Mouse (Mus musculus): ENCODE measurements around the gene Misp. TPM values are rescaled to one million over a fixed set of nuclear protein-coding genes. Genes with fewer than 3 reads are reported as not detected.

The Misp gene
- polyA plus RNA-seq, 1 experiment from 2014 or later: 1.2 TPM

- no peaks in the 10 kb centered on the region for H3K9me3 ChIP-seq
- no peak overlapping the region for H3K27ac ChIP-seq (replicated peaks)
- ATAC-seq (ENCODE audit: extremely low read depth, insufficient number of reproducible peaks, low FRiP score, low TSS enrichment): no peak
- H3K36me3 ChIP-seq: no peaks in the 10 kb centered on the region
- H3K4me2 ChIP-seq: no peak overlapping the region
- peaks cover 42% of the 10 kb centered on the region for H3K4me1 ChIP-seq
- no peaks in the 10 kb centered on the region for H3K27me3 ChIP-seq (replicated peaks)
- H3K4me3 ChIP-seq: no peak overlapping the region
- WGBS: 47% methylated on average over 5 of the region's 5 CpGs
- no peak overlapping the region for H3K9ac ChIP-seq
These were observed 25.8 kb downstream of the Misp start for GRCm38 (mm10) chr10:79846553-79846952.

GRCm38 (mm10) chr10:79849941-79850628 is 29.3 kb downstream of the Misp start:
- Histone ChIP-seq H3K9me3 (no peaks in the 10 kb centered on the region), H3K36me3 (no peaks in the 10 kb centered on the region), H3K9ac (no peak overlapping the region; the same call in 1 of the 2 replicates), H3K4me2 (no peak overlapping the region), H3K27me3 (replicated peaks) (no peaks in the 10 kb centered on the region), H3K4me3 (no peak overlapping the region), H3K27ac (replicated peaks) (0 out of 2 replicates have a peak overlapping the region, but pooled peaks have one; percentile 20), H3K4me1 (peaks cover 38% of the 10 kb centered on the region)
- WGBS: 77% methylated on average over 8 of the region's 8 CpGs
- ATAC-seq (ENCODE audit: extremely low read depth, insufficient number of reproducible peaks, low FRiP score, low TSS enrichment): no peak

- Histone ChIP-seq H3K4me2 (peak overlapping the region; percentile 93), H3K9me3 (no peaks in the 10 kb centered on the region), H3K36me3 (peaks cover 5% of the 10 kb centered on the region), H3K4me3 (no peak overlapping the region), H3K4me1 (peaks cover 45% of the 10 kb centered on the region), H3K27ac (replicated peaks) (peak overlapping the region; percentile 100), H3K9ac (peak overlapping the region; percentile 91), H3K27me3 (replicated peaks) (no peaks in the 10 kb centered on the region)
- no peak for ATAC-seq (ENCODE audit: extremely low read depth, insufficient number of reproducible peaks, low FRiP score, low TSS enrichment)
- WGBS: 77% methylated on average over 3 of the region's 3 CpGs
These were observed 30.9 kb downstream of the Misp start for GRCm38 (mm10) chr10:79851653-79852052.

GRCm38 (mm10) chr10:79852107-79852789 is 31.5 kb downstream of the Misp start:
- no peaks in the 10 kb centered on the region for H3K27me3 ChIP-seq (replicated peaks)
- 44% methylated on average over 9 of the region's 9 CpGs for WGBS
- peak overlapping the region; percentile 93 for H3K4me2 ChIP-seq
- H3K4me3 ChIP-seq: peak overlapping the region; percentile 83
- H3K4me1 ChIP-seq: peaks cover 49% of the 10 kb centered on the region
- peak overlapping the region; percentile 91 for H3K9ac ChIP-seq
- ATAC-seq (ENCODE audit: extremely low read depth, insufficient number of reproducible peaks, low FRiP score, low TSS enrichment): no peak
- H3K27ac ChIP-seq (replicated peaks): peak overlapping the region; percentile 100
- peaks cover 11% of the 10 kb centered on the region for H3K36me3 ChIP-seq
- no peaks in the 10 kb centered on the region for H3K9me3 ChIP-seq

- 24% methylated on average over 8 of the region's 8 CpGs for WGBS
- no peaks in the 10 kb centered on the region for H3K9me3 ChIP-seq
- H3K36me3 ChIP-seq: peaks cover 17% of the 10 kb centered on the region
- ATAC-seq (ENCODE audit: extremely low read depth, insufficient number of reproducible peaks, low FRiP score, low TSS enrichment): no peak
- H3K4me2 ChIP-seq: peak overlapping the region; percentile 93
- no peaks in the 10 kb centered on the region for H3K27me3 ChIP-seq (replicated peaks)
- peak overlapping the region; percentile 83 for H3K4me3 ChIP-seq
- H3K4me1 ChIP-seq: peaks cover 54% of the 10 kb centered on the region
- peak overlapping the region; percentile 91 for H3K9ac ChIP-seq
- peak overlapping the region; percentile 100 for H3K27ac ChIP-seq (replicated peaks)
These were observed 32.0 kb downstream of the Misp start for GRCm38 (mm10) chr10:79852827-79853226.

GRCm38 (mm10) chr10:79853392-79853791 is 32.6 kb downstream of the Misp start:
- peaks cover 60% of the 10 kb centered on the region for H3K4me1 ChIP-seq
- WGBS: under 1% methylated on average over 15 of the region's 15 CpGs
- peak; percentile 20 for ATAC-seq (ENCODE audit: extremely low read depth, insufficient number of reproducible peaks, low FRiP score, low TSS enrichment)

GRCm38 (mm10) chr10:79853860-79854795 is 33.3 kb downstream of the Misp start, which contains the start of gene Ptbp1:
Ptbp1 (plus strand) TSS chr10:79854427.
- peaks cover 29% of the 10 kb centered on the region for H3K36me3 ChIP-seq
- no peaks in the 10 kb centered on the region for H3K9me3 ChIP-seq
- H3K9ac ChIP-seq: peak within 1 kb of the TSS; percentile 93
- H3K4me2 ChIP-seq: peak within 1 kb of the TSS; percentile 99
- H3K4me1 ChIP-seq: peaks cover 67% of the 10 kb centered on the region
- under 1% methylated on average over 75 of the region's 75 CpGs for WGBS
- peak within 1 kb of the TSS; percentile 100 for H3K27ac ChIP-seq (replicated peaks)
- ATAC-seq (ENCODE audit: extremely low read depth, insufficient number of reproducible peaks, low FRiP score, low TSS enrichment): peak; percentile 88
- H3K27me3 ChIP-seq (replicated peaks): no peaks in the 10 kb centered on the region
- peak within 1 kb of the TSS; percentile 83 for H3K4me3 ChIP-seq

More at GRCm38 (mm10) chr10:79853392-79853791, 32.6 kb downstream of the Misp start:
- Histone ChIP-seq H3K9ac (peak overlapping the region; percentile 91), H3K4me3 (peak overlapping the region; percentile 83), H3K27ac (replicated peaks) (peak overlapping the region; percentile 100), H3K9me3 (no peaks in the 10 kb centered on the region), H3K27me3 (replicated peaks) (no peaks in the 10 kb centered on the region), H3K36me3 (peaks cover 22% of the 10 kb centered on the region), H3K4me2 (peak overlapping the region; percentile 93)

- Histone ChIP-seq H3K36me3 (peaks cover 38% of the 10 kb centered on the region), H3K4me1 (peaks cover 74% of the 10 kb centered on the region), H3K9ac (peak overlapping the region; percentile 93), H3K27me3 (replicated peaks) (no peaks in the 10 kb centered on the region), H3K9me3 (no peaks in the 10 kb centered on the region), H3K4me3 (peak overlapping the region; percentile 83), H3K27ac (replicated peaks) (peak overlapping the region; percentile 100), H3K4me2 (peak overlapping the region; percentile 99)
- under 1% methylated on average over 83 of the region's 83 CpGs for WGBS
- ATAC-seq (ENCODE audit: extremely low read depth, insufficient number of reproducible peaks, low FRiP score, low TSS enrichment): peak; percentile 21; the same call in 1 of the 2 replicates
These were observed 34.2 kb downstream of the Misp start for GRCm38 (mm10) chr10:79854801-79855541.

- H3K27ac ChIP-seq (replicated peaks): peak overlapping the region; percentile 100
- H3K9ac ChIP-seq: peak overlapping the region; percentile 93
- H3K36me3 ChIP-seq: peaks cover 45% of the 10 kb centered on the region
- H3K4me1 ChIP-seq: peaks cover 76% of the 10 kb centered on the region
- no peaks in the 10 kb centered on the region for H3K27me3 ChIP-seq (replicated peaks)
- H3K9me3 ChIP-seq: no peaks in the 10 kb centered on the region
- H3K4me3 ChIP-seq: peak overlapping the region; percentile 83
- 2% methylated on average over 10 of the region's 10 CpGs for WGBS
- ATAC-seq (ENCODE audit: extremely low read depth, insufficient number of reproducible peaks, low FRiP score, low TSS enrichment): no peak
- peak overlapping the region; percentile 99 for H3K4me2 ChIP-seq
These were observed 34.9 kb downstream of the Misp start for GRCm38 (mm10) chr10:79855558-79856184.

GRCm38 (mm10) chr10:79856280-79856679 is 35.5 kb downstream of the Misp start:
- Histone ChIP-seq H3K27me3 (replicated peaks) (no peaks in the 10 kb centered on the region), H3K4me3 (peak overlapping the region; percentile 83), H3K9ac (peak overlapping the region; percentile 93), H3K9me3 (no peaks in the 10 kb centered on the region), H3K27ac (replicated peaks) (peak overlapping the region; percentile 100), H3K36me3 (peaks cover 51% of the 10 kb centered on the region), H3K4me1 (peaks cover 71% of the 10 kb centered on the region), H3K4me2 (peak overlapping the region; percentile 99)
- 26% methylated on average over 6 of the region's 6 CpGs for WGBS
- ATAC-seq (ENCODE audit: extremely low read depth, insufficient number of reproducible peaks, low FRiP score, low TSS enrichment): no peak
